Mouse (Mus musculus) 3T3-L1 (cell line): ENCODE data around the gene Csf2.

Experiments used
- DNase-seq: peaks from one replicate; pipeline ENCODE4 v3.0.0-alpha.2; 2015; ENCODE audit warnings: low read depth, low spot score

Gene Csf2

GRCm38 (mm10) chr11:54236939-54237338, 12.5 kb downstream of the Csf2 start:
- DNase-seq, result peak; percentile 58

GRCm38 (mm10) chr11:54227478-54227877, 22.0 kb downstream of the Csf2 start:
- DNase-seq, result no peak

- peak; percentile 83 for DNase-seq
Measured at GRCm38 (mm10) chr11:54224475-54224986, 24.9 kb downstream of the Csf2 start.

- peak; percentile 64 for DNase-seq
Measured at GRCm38 (mm10) chr11:54223637-54224474, 25.6 kb downstream of the Csf2 start.

GRCm38 (mm10) chr11:54219903-54220740, 29.3 kb downstream of the Csf2 start:
- no peak for DNase-seq

- DNase-seq, result no peak
Measured at GRCm38 (mm10) chr11:54219191-54219590, 30.3 kb downstream of the Csf2 start.

GRCm38 (mm10) chr11:54217384-54217783, 32.1 kb downstream of the Csf2 start:
- no peak for DNase-seq

GRCm38 (mm10) chr11:54216091-54216490, 33.4 kb downstream of the Csf2 start:
- DNase-seq, result no peak

- peak; percentile 99 for DNase-seq
Measured at GRCm38 (mm10) chr11:54214499-54215443, 34.7 kb downstream of the Csf2 start.

- no peak for DNase-seq
Measured at GRCm38 (mm10) chr11:54213631-54214030, 35.8 kb downstream of the Csf2 start.

GRCm38 (mm10) chr11:54206993-54207392, 42.5 kb downstream of the Csf2 start:
- no peak for DNase-seq

- no peak for DNase-seq
Measured at GRCm38 (mm10) chr11:54205366-54205765, 44.1 kb downstream of the Csf2 start.

- DNase-seq, result no peak
Measured at GRCm38 (mm10) chr11:54204781-54205180, 44.7 kb downstream of the Csf2 start.

- DNase-seq, result no peak
Measured at GRCm38 (mm10) chr11:54203162-54203561, 46.3 kb downstream of the Csf2 start.

GRCm38 (mm10) chr11:54201881-54202685, 47.4 kb downstream of the Csf2 start:
- DNase-seq, result no peak

GRCm38 (mm10) chr11:54201287-54201773, 48.1 kb downstream of the Csf2 start:
- DNase-seq, result no peak
